Mouse (Mus musculus) heart, embryonic 16.5 days (tissue): ENCODE data around the gene Polm. TPM values are rescaled to one million over a fixed set of nuclear protein-coding genes. Genes with fewer than 3 reads are reported as not detected.

ENCODE experiments used
- ATAC-seq: fragments of 200-750 bp; cut with Nextera tagmentation; replicated peaks from 2 replicates; pipeline ENCODE4 v1.8.0; 2017; ENCODE audit warnings: moderate number of reproducible peaks; ENCODE audit not compliant: insufficient read depth, low FRiP score; ENCODE audit errors: extremely low read depth
- H3K27ac ChIP-seq: fragments of 300-500 bp; sonication (generic); 2 replicates; pipeline ENCODE4 v1.5.1; 2014; ENCODE audit warnings: mild to moderate bottlenecking, low read length, control low read depth, moderate library complexity
- H3K27me3 ChIP-seq: fragments of 300-500 bp; sonication (generic); 2 replicates; pipeline ENCODE4 v1.6.1; 2014; ENCODE audit warnings: low read length, mixed read lengths; ENCODE audit not compliant: control insufficient read depth, insufficient read depth
- H3K36me3 ChIP-seq: fragments of 300-500 bp; sonication (generic); 2 replicates; pipeline ENCODE4 v1.6.1; 2014; ENCODE audit not compliant: control insufficient read depth, insufficient read depth
- H3K4me1 ChIP-seq: fragments of 300-500 bp; sonication (generic); 2 replicates; pipeline ENCODE4 v1.6.1; 2014; ENCODE audit warnings: low read length, mixed read lengths; ENCODE audit not compliant: control insufficient read depth, insufficient read depth
- H3K4me2 ChIP-seq: fragments of 300-500 bp; sonication (generic); 2 replicates; pipeline ENCODE4 v1.6.1; 2014; ENCODE audit warnings: low read depth, mild to moderate bottlenecking, control low read depth, low read length
- H3K4me3 ChIP-seq: fragments of 300-500 bp; sonication (generic); 2 replicates; pipeline ENCODE4 v1.5.1; 2014; ENCODE audit warnings: mild to moderate bottlenecking, control low read depth, low read length
- H3K9ac ChIP-seq: fragments of 300-500 bp; sonication (generic); 2 replicates; pipeline ENCODE4 v1.6.1; 2014; ENCODE audit warnings: low read length, control low read depth
- H3K9me3 ChIP-seq: fragments of 300-500 bp; sonication (generic); replicated peaks from 2 replicates; pipeline ENCODE4 v1.6.1; 2016; ENCODE audit warnings: low read length; ENCODE audit not compliant: control insufficient read depth
- whole genome bisulfite sequencing: fragments of 180-500 bp; shearing (Covaris S2); extraction: QIAGEN DNeasy Blood & Tissue Kit; methylation state at CpG from one replicate; pipeline ENCODE4 v1.1.7; 2014; 5-methylcytosine and 5-hydroxymethylcytosine counted together
- polyA plus RNA-seq: library from polyadenylated mRNA; unstranded; fragments of >200 nt; fragmentation: Nextera tagmentation; extraction: Ambion mirVana; gene quantifications from 2 replicates; pipeline ENCODE4 v1.2.1, GENCODE M21; 2015

The Polm gene
- polyA plus RNA-seq, 1 experiment from 2014 or later: 6.4 TPM

GRCm38 (mm10) chr11:5796939-5797338 lies 40.9 kb downstream of the Polm start:
- Histone ChIP-seq H3K9me3 (no peaks in the 10 kb centered on the region), H3K36me3 (peaks cover 35% of the 10 kb centered on the region), H3K4me1 (peaks cover 20% of the 10 kb centered on the region), H3K27ac (no peak overlapping the region), H3K9ac (no peak overlapping the region), H3K4me2 (no peak overlapping the region), H3K27me3 (no peaks in the 10 kb centered on the region), H3K4me3 (no peak overlapping the region)
- WGBS: 85% methylated on average over 15 of the region's 15 CpGs
- no peak for ATAC-seq

GRCm38 (mm10) chr11:5795706-5796105 lies 42.1 kb downstream of the Polm start:
- Histone ChIP-seq H3K27me3 (no peaks in the 10 kb centered on the region), H3K4me1 (peaks cover 12% of the 10 kb centered on the region), H3K9me3 (no peaks in the 10 kb centered on the region), H3K4me2 (no peak overlapping the region), H3K4me3 (no peak overlapping the region), H3K36me3 (peaks cover 33% of the 10 kb centered on the region), H3K9ac (no peak overlapping the region), H3K27ac (peak overlapping the region; percentile 85)
- peak; percentile 77 for ATAC-seq
- WGBS: 55% methylated on average over 7 of the region's 7 CpGs

GRCm38 (mm10) chr11:5795290-5795689 lies 42.5 kb downstream of the Polm start:
- Histone ChIP-seq H3K4me3 (no peak overlapping the region), H3K27me3 (no peaks in the 10 kb centered on the region), H3K9me3 (no peaks in the 10 kb centered on the region), H3K4me2 (no peak overlapping the region), H3K27ac (peak overlapping the region; percentile 85), H3K4me1 (peaks cover 11% of the 10 kb centered on the region), H3K9ac (no peak overlapping the region), H3K36me3 (peaks cover 31% of the 10 kb centered on the region)
- ATAC-seq: 0 out of 2 replicates have a peak, but pooled peaks have one; percentile 10
- 76% methylated on average over 9 of the region's 9 CpGs for WGBS

- WGBS: 81% methylated on average over 1 of the region's 1 CpGs
- Histone ChIP-seq H3K4me1 (peaks cover 15% of the 10 kb centered on the region), H3K27me3 (no peaks in the 10 kb centered on the region), H3K9ac (no peak overlapping the region), H3K4me3 (no peak overlapping the region), H3K27ac (no peak overlapping the region), H3K4me2 (no peak overlapping the region), H3K36me3 (peaks cover 11% of the 10 kb centered on the region), H3K9me3 (no peaks in the 10 kb centered on the region)
- ATAC-seq: no peak
These were observed 47.4 kb downstream of the Polm start for GRCm38 (mm10) chr11:5790431-5790830.

- no peak for ATAC-seq
- H3K36me3 ChIP-seq: peaks cover 11% of the 10 kb centered on the region
- WGBS: 58% methylated on average over 3 of the region's 3 CpGs
- no peaks in the 10 kb centered on the region for H3K9me3 ChIP-seq
- peak overlapping the region; percentile 87 for H3K4me2 ChIP-seq
- no peaks in the 10 kb centered on the region for H3K27me3 ChIP-seq
- peaks cover 15% of the 10 kb centered on the region for H3K4me1 ChIP-seq
- H3K9ac ChIP-seq: peak overlapping the region; percentile 93; the same call in 1 of the 2 replicates
- H3K4me3 ChIP-seq: peak overlapping the region; percentile 90; the same call in 1 of the 2 replicates
- peak overlapping the region; percentile 95 for H3K27ac ChIP-seq
These were observed 48.0 kb downstream of the Polm start for GRCm38 (mm10) chr11:5789754-5790333.

- H3K9me3 ChIP-seq: no peaks in the 10 kb centered on the region
- peak overlapping the region; percentile 95 for H3K27ac ChIP-seq
- H3K4me2 ChIP-seq: peak overlapping the region; percentile 87
- H3K27me3 ChIP-seq: no peaks in the 10 kb centered on the region
- peak overlapping the region; percentile 90 for H3K4me3 ChIP-seq
- H3K4me1 ChIP-seq: peaks cover 15% of the 10 kb centered on the region
- peak overlapping the region; percentile 93 for H3K9ac ChIP-seq
- peak; percentile 5; the same call in 1 of the 2 replicates for ATAC-seq
- 50% methylated on average over 6 of the region's 6 CpGs for WGBS
- H3K36me3 ChIP-seq: peaks cover 9% of the 10 kb centered on the region
These were observed 48.6 kb downstream of the Polm start for GRCm38 (mm10) chr11:5789071-5789753.

GRCm38 (mm10) chr11:5788056-5789014 lies 49.5 kb downstream of the Polm start, which contains the start of gene Dbnl:
Dbnl (plus strand) TSS chr11:5788488.
- peak within 1 kb of the TSS; percentile 90 for H3K4me3 ChIP-seq
- H3K4me1 ChIP-seq: peaks cover 15% of the 10 kb centered on the region
- ATAC-seq: peak; percentile 94
- H3K27ac ChIP-seq: peak within 1 kb of the TSS; percentile 95
- peak within 1 kb of the TSS; percentile 87 for H3K4me2 ChIP-seq
- H3K36me3 ChIP-seq: peaks cover 6% of the 10 kb centered on the region
- no peaks in the 10 kb centered on the region for H3K9me3 ChIP-seq
- under 1% methylated on average over 74 of the region's 74 CpGs for WGBS
- no peaks in the 10 kb centered on the region for H3K27me3 ChIP-seq
- peak within 1 kb of the TSS; percentile 93 for H3K9ac ChIP-seq

- H3K4me1 ChIP-seq: peaks cover 15% of the 10 kb centered on the region
- 33% methylated on average over 8 of the region's 8 CpGs for WGBS
- H3K9ac ChIP-seq: peak overlapping the region; percentile 93
- H3K4me2 ChIP-seq: peak overlapping the region; percentile 87
- H3K27ac ChIP-seq: peak overlapping the region; percentile 95
- H3K9me3 ChIP-seq: no peaks in the 10 kb centered on the region
- no peak for ATAC-seq
- peaks cover 6% of the 10 kb centered on the region for H3K36me3 ChIP-seq
- H3K4me3 ChIP-seq: peak overlapping the region; percentile 90
- no peaks in the 10 kb centered on the region for H3K27me3 ChIP-seq
These were observed 50.2 kb downstream of the Polm start for GRCm38 (mm10) chr11:5787671-5788055.
